Mouse (Mus musculus) myocyte (in vitro differentiated cells): Measurements from ENCODE around the gene Gm7233. TPM values are rescaled to one million over a fixed set of nuclear protein-coding genes. Genes with fewer than 3 reads are reported as not detected.
"Not testable (repeated sequence)": the region's sequence is repeated elsewhere in the genome, so short reads cannot be mapped to it uniquely, and the experiment has no call there.

ENCODE experiments used
- H3K27me3 ChIP-seq: one replicate; pipeline ENCODE4 v1.6.1; 2011; ENCODE audit not compliant: control insufficient read depth, insufficient read depth, insufficient read length
- H3K36me3 ChIP-seq: one replicate; pipeline ENCODE4 v1.6.1; 2011; ENCODE audit not compliant: control insufficient read depth, insufficient read depth
- H3K4me2 ChIP-seq: one replicate; pipeline ENCODE4 v1.6.1; 2011; ENCODE audit warnings: low read depth, control low read depth
- H3K4me3 ChIP-seq: one replicate; pipeline ENCODE4 v1.5.1; 2011; ENCODE audit warnings: mild to moderate bottlenecking, control low read depth, moderate library complexity
- H3K79me2 ChIP-seq: one replicate; pipeline ENCODE4 v1.6.1; 2011; ENCODE audit not compliant: control insufficient read depth, insufficient read depth
- H3ac ChIP-seq: one replicate; pipeline ENCODE4 v1.6.1; 2011; ENCODE audit not compliant: control insufficient read depth, insufficient read length
- polyA plus RNA-seq: library from polyadenylated mRNA; unstranded; fragments of >200 nt; fragmentation: generic; extraction: Trizol; gene quantifications from one replicate; pipeline ENCODE4 v1.2.1, GENCODE M21; 2012; ENCODE audit warnings: missing spikeins

Gene Gm7233
- polyA plus RNA-seq, result not detected

DNA sequence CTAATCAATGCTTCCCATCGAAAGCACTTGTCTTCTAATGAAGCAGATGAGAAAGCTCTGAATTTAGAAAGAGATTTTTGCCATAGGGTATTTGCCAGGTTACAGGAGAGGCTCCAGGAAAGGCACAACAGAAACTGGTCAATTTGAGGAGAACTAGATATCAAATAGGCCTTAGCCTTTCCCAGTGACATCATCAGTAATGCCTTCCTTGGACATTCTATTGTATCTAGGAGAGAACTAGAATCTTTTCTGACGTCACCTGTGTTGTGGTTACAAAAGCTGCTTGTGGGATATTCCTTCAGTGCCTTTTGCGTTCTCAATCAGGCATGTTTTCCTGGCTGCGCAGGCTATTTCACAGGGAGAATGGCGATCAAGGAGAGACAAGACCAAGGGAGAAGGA is at the start of gene Gm7233:
Gene Gm7233, plus strand, starts transcription at position 301 of the 400 bp plus-strand sequence.
- H3K36me3 ChIP-seq, H3ac ChIP-seq, H3K79me2 ChIP-seq, H3K27me3 ChIP-seq, H3K4me3 ChIP-seq, H3K4me2 ChIP-seq: not testable (repeated sequence)

DNA sequence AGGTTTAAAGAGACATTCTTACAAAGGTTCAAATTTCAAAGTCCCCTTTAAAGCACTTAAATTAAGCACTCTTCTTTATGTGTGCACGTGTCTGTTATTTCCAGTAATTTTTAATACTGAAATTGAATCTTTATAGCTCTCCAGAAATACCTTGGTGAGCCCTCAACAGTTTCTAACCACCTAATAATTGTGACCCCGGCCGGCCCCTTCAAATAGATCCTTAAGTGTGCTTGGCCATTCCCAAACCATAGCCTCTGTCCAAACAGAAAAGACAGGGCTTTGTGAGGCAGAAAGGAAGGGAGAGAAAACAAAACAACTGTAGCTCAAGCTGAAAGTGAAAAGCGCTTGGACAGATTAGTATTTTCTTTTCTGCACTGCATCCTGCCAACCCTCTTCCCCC is 12.5 kb upstream of the Gm7233 start:
- H3ac ChIP-seq, H3K36me3 ChIP-seq, H3K4me2 ChIP-seq, H3K27me3 ChIP-seq, H3K79me2 ChIP-seq, H3K4me3 ChIP-seq: not testable (repeated sequence)

- H3K79me2 ChIP-seq, H3K4me2 ChIP-seq, H3K36me3 ChIP-seq, H3K4me3 ChIP-seq, H3ac ChIP-seq, H3K27me3 ChIP-seq: not testable (repeated sequence)
Measured at GRCm38 (mm10) chr14:43167942-43168341, 11.7 kb upstream of the Gm7233 start.

DNA sequence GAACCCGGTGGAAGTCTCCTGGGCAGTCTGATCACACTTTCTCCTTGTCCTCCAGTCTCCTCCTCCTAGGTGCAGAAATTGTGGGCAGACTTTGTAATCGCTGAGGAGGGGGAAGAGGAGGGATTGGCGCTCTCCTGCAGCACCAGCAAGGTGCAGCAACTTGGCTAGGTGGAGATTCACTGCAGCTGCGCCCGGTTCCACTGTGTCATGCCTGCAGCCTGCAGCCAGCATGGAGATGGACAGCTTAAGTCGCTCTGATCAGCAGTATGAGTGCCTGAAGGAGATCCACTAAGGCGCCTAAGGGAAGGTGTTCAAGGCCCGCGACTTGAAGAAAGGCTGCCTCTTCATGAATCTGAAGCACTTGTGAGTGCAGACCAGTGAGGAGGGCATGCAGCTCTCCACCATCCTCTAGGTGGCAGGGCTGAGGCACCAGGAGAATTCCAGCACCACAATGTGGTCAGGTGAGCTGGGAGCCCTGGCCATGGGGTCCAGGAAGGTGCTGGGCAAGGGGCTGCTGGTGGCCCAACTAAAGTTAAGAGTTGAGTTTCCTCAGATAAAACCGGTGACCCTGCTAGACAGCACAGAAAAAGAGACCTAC is 11.0 kb upstream of the Gm7233 start:
- not testable (repeated sequence) for H3K27me3 ChIP-seq, H3ac ChIP-seq, H3K4me2 ChIP-seq, H3K4me3 ChIP-seq, H3K79me2 ChIP-seq, H3K36me3 ChIP-seq

GRCm38 (mm10) chr14:43235204-43235603 is 55.5 kb downstream of the Gm7233 start, which contains the start of gene Gm8122:
Gene Gm8122, minus strand, starts transcription at chr14:43235304.
- H3K4me2 ChIP-seq, H3K36me3 ChIP-seq, H3K4me3 ChIP-seq, H3K27me3 ChIP-seq, H3K79me2 ChIP-seq, H3ac ChIP-seq: not testable (repeated sequence)

Other genes starting within 250 kb of the Gm7233 start
- gene Gm8082, start 186.2 kb upstream of the Gm7233 start, polyA plus RNA-seq, result not detected
- gene Gm10376, start 164.2 kb upstream of the Gm7233 start, polyA plus RNA-seq, result not detected
- 0.04 TPM for gene Gm8094, start 103.2 kb upstream of the Gm7233 start, polyA plus RNA-seq
- not detected for gene Gm8104, start 79.3 kb upstream of the Gm7233 start, polyA plus RNA-seq
- not detected for gene Gm8122, start 55.4 kb downstream of the Gm7233 start, polyA plus RNA-seq
- gene Gm8126, start 78.8 kb downstream of the Gm7233 start, polyA plus RNA-seq, result 0.10 TPM
- gene Gm9732, start 95.2 kb downstream of the Gm7233 start, polyA plus RNA-seq, result 3.5 TPM
- not detected for gene Gm8127, start 114.0 kb downstream of the Gm7233 start, polyA plus RNA-seq
- gene 1700001F09Rik, start 167.9 kb downstream of the Gm7233 start, polyA plus RNA-seq, result not detected
- not detected for gene Gm8138, start 236.5 kb downstream of the Gm7233 start, polyA plus RNA-seq